Mouse (Mus musculus) MEL (cell line): ENCODE data around the gene Nelfb.
A peak's percentile ranks its signal among the peaks of the same experiment; 100 is the strongest.
"Not testable (repeated sequence)": the region's sequence is repeated elsewhere in the genome, so short reads cannot be mapped to it uniquely, and the experiment has no call there.

Experiments
- CHD2 ChIP-seq: IDR thresholded peaks from 2 replicates; pipeline ENCODE4 v1.6.1; 2011; ENCODE audit warnings: low read length, improper control_type of control experiment
- CTCF ChIP-seq, 3 experiments: IDR thresholded peaks in 2 of 3; conservative IDR thresholded peaks in 1 of 3; 2 replicates each; pipeline ENCODE4 v1.5.1; 2011 to 2012; ENCODE audit warnings: low read length in 3 of 3, low read depth in 2 of 3, mild to moderate bottlenecking in 2 of 3, improper control_type of control experiment in 1 of 3, inconsistent platforms in 1 of 3, mixed read lengths in 1 of 3, moderate library complexity in 1 of 3; ENCODE audit not compliant: control insufficient read depth in 1 of 3, insufficient read depth in 1 of 3, poor library complexity in 1 of 3, severe bottlenecking in 1 of 3
- MYB ChIP-seq: IDR thresholded peaks from 2 replicates; pipeline ENCODE4 v1.6.1; 2011; ENCODE audit warnings: mild to moderate bottlenecking, low read depth, low read length, improper control_type of control experiment
- POLR2A ChIP-seq, 2 experiments: IDR thresholded peaks; 2 replicates each; pipeline ENCODE4 v1.6.1; 2011 to 2012; ENCODE audit warnings: low read length in 2 of 2, mild to moderate bottlenecking in 2 of 2, control low read depth in 1 of 2, improper control_type of control experiment in 1 of 2, low read depth in 1 of 2, moderate library complexity in 1 of 2; ENCODE audit not compliant: control insufficient read depth in 1 of 2, insufficient read depth in 1 of 2, poor library complexity in 1 of 2
- TBP ChIP-seq: IDR thresholded peaks from 2 replicates; pipeline ENCODE4 v1.8.0; 2011; ENCODE audit warnings: low read depth, low read length, improper control_type of control experiment
- USF1 ChIP-seq: IDR thresholded peaks from 2 replicates; pipeline ENCODE4 v1.6.1; 2014; ENCODE audit warnings: low read depth, mild to moderate bottlenecking, inconsistent platforms, low read length, improper control_type of control experiment, moderate library complexity
- ZC3H11A ChIP-seq: IDR thresholded peaks from 2 replicates; pipeline ENCODE4 v1.6.1; 2012; ENCODE audit warnings: low read depth, mild to moderate bottlenecking, inconsistent platforms, low read length, improper control_type of control experiment
- ZNF384 ChIP-seq: IDR thresholded peaks from 2 replicates; pipeline ENCODE4 v1.6.1; 2012; ENCODE audit warnings: low read depth, mild to moderate bottlenecking, inconsistent platforms, low read length, improper control_type of control experiment

DNA sequence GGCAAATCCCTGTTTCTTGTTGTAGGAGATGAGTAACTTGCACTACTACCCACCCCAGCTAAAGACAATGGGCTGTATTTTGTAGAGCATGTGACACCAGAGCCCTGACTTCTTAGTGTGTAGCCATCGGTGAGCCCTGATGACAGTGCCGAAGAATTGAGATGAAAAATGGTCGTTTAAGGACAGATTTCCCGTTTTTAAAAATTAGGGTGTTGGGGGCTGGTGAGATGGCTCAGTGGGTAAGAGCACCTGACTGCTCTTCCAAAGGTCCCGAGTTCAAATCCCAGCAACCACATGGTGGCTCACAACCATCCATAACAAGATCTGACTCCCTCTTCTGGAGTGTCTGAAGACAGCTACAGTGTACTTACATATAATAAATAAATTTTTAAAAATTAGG is 46.0 kb upstream of the Nelfb start:
- not testable (repeated sequence) for TF ChIP-seq CTCF (IDR thresholded peaks at IDR 0.05 in 2 of 3, conservative IDR thresholded peaks at IDR 0.05 in 1 of 3; ENCODE audit: control insufficient read depth in 1 of 3, insufficient read depth in 1 of 3, low read depth in 2 of 3, low read length in 3 of 3, poor library complexity in 1 of 3, severe bottlenecking in 1 of 3); USF1; POLR2A (IDR thresholded peaks at IDR 0.05; ENCODE audit: control insufficient read depth in 1 of 2, insufficient read depth in 1 of 2, low read depth in 1 of 2, low read length in 2 of 2, poor library complexity in 1 of 2); MYB; CHD2; ZC3H11A; ZNF384
- peak; percentile 74 for TF ChIP-seq TBP
